Mouse (Mus musculus) heart, adult 18-20 months (tissue): Measurements from ENCODE around the gene Fbxo42. TPM values are rescaled to one million over a fixed set of nuclear protein-coding genes. Genes with fewer than 3 reads are reported as not detected.

Experiments used
- DNase-seq, 2 experiments: peaks; one replicate each; pipeline ENCODE4 v3.0.0; 2021 to 2022; ENCODE audit warnings: mixed read lengths in 1 of 2
- total RNA-seq, 2 experiments: library from RNA; stranded (reverse); gene quantifications; 2 replicates each; pipeline ENCODE4 v1.2.3; 2021

Fbxo42 gene
- total RNA-seq, 2 experiments from 2014 or later, result 10.4 to 10.8 TPM

GRCm38 (mm10) chr4:141214337-141214851 lies 66.7 kb downstream of the Fbxo42 start:
- peak in 1 of 2 experiments; percentile 28 for DNase-seq

- no peak for DNase-seq
Observed at GRCm38 (mm10) chr4:141219583-141220213, 72.0 kb downstream of the Fbxo42 start.

DNA sequence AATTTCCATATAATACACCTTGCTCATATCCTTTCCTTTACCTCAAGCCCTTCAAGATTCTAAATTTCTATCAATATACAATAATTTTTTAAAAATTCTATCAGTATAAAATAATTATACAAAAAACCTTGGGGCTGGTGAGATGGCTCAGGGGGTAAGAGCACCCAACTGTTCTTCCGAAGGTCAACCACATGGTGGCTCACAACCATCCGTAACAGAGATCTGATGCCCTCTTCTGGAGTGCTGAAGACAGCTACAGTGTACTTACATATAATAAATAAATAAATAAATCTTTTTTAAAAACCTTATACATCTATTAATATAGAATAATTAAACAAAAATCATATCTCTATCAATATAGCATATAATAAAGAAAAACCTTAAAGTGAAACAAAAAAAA lies 74.1 kb downstream of the Fbxo42 start:
- no peak for DNase-seq

- DNase-seq, result no peak
Observed at GRCm38 (mm10) chr4:141222752-141223151, 75.0 kb downstream of the Fbxo42 start.

GRCm38 (mm10) chr4:141228687-141229086 lies 81.0 kb downstream of the Fbxo42 start:
- DNase-seq, result no peak

DNA sequence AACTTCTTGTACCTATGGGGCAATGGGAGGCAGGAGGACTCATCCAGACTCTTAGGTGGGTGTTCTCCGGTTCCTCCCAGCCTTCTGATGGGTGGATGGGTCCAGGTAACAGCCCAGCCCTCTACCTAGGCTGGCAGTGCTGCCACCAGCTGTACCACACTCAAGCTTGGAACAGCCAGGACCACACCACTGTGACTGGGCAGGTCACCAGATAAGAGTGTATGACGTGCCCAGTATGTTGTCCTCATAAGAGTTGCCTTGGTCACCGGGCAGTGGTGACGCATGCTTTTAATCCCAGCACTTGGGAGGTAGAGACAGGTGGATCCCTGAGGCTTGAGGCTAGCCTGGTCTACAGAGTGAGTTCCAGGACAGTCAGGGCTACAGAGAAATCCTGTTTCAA lies 85.5 kb downstream of the Fbxo42 start:
- DNase-seq, result no peak

DNA sequence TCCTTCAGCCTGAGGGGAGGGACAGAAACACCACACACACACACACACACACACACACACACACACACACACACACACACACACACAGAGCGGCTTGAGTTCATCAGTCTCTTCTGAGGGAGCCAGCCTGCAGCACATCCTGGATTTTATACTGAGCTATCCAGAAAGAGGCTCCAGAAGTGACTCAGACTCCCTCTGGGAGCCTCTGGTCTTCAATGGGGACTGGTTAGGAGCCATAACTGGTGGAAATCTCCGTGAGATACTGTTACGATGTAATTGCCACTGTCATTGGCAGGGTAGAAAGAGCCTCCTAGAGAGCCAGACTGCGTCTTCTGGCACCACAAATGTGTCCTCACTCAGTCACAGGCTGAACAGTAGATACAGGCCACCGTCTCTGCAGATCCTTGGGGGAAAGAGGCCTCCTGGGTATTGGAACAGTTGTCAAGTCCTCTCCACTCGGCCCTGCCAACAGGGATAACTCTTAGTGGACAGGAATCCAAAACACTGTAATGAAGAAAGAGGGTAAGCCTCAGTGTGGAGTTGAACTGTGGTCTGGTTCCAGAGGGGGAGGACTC lies 87.9 kb downstream of the Fbxo42 start:
- no peak for DNase-seq

DNA sequence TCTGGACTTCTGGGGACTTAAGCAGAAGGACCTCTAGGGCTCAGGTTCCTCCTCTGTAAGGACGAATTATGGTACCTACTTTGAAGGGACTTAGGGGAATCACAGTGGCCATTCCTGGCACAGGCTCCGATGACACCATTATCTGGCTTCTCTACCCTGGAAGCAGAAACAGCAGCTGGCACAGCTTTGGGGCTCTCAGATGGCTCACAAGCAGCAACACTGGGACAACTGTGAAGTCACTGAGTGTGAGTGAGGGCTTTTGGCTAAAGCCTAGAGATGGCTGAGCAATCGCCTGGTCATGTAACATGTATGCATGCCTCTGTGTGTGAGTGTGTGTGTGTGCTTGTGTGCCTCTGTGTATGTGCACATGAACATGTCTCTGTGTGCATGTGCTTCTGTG lies 89.1 kb downstream of the Fbxo42 start:
- no peak for DNase-seq

DNA sequence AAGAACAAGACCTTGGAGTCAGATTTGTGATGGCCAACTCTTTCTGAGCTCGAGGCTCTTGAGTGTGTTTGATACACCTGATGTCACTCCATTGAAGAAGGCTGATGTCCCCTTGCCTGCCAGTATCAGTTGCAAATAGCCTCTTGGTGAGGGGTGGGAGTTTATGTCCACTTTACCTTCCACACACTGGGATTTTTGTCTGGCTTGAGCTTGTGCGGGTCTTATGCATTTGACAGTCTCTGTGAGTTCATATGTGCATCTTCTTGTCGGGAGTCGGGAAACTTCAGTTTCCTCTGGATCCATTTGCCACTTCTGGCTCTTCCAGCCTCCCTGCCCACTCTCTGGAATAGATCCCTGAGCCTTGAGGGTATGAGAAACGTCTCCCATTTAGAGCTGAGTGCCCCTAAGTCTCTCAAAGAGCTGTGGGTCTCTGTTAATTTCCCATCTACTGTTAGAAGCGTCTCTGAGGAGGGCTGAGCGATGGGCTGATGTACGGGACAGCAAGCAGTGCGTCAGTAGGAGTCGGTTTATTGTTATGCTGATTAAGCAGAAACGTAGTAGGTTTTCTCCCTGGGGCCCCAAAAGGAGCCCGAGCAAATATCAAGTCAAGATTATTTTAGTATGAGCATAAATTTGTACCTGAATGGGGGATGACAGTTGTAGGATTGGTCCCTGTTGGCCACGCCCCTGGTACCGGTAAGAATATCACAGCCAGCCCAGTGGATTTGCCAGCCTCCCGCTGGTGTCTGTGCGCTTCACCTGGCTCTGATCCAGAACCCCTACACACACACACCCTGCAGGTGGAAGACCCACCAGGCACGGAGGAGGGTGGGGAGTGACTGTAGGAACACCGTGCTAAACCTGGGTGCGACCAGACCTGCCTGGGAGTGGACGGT lies 91.0 kb downstream of the Fbxo42 start:
- DNase-seq, result peak in 1 of 2 experiments; percentile 17

GRCm38 (mm10) chr4:141239388-141240125 lies 91.8 kb downstream of the Fbxo42 start, which contains the start of gene Arhgef19:
Arhgef19 (plus strand) TSS chr4:141239499.
- DNase-seq, result peak; percentile 93 to 95

DNA sequence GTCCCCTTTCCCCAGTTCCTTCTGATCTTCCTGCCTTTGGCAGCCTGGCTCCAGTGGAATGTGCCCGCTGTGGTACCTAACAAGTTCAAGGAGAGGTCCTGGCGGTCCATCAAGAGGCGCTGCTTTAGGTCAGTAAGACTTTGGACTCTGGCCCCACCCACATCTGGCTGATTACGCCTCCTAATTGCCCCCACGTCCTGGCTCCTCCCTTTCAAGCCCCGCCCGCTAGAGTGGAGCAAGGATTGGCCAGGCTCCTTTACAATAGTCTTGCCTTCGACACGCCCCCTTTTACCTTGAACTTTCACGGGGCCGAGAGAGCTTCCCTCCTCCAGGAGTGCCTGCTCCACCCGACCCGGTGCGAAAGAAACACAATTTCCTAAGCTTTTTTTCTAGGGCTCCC lies 92.9 kb downstream of the Fbxo42 start:
- DNase-seq, result peak; percentile 39 to 40

DNA sequence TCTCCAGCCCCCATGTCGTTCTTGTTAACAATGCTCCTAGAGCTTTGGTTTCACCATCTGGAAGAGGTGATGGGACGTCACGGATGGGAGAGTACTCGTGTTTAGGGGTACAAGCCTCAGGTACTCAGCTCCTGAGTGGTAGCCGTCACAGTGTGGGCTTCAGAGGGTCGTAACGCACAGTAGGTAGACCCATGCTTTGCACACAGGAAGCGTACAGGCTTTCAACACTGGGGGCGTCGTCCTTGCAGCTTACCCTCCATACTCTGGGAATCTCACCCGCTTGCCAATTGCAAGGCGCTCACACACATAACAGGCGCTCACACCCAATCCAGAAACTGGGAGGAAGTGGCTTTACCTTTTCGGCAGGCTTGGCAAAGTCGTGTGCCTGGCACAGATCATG lies 94.1 kb downstream of the Fbxo42 start:
- DNase-seq, result no peak

- peak; percentile 50 to 66 for DNase-seq
Observed at GRCm38 (mm10) chr4:141242651-141243241, 95.0 kb downstream of the Fbxo42 start.

DNA sequence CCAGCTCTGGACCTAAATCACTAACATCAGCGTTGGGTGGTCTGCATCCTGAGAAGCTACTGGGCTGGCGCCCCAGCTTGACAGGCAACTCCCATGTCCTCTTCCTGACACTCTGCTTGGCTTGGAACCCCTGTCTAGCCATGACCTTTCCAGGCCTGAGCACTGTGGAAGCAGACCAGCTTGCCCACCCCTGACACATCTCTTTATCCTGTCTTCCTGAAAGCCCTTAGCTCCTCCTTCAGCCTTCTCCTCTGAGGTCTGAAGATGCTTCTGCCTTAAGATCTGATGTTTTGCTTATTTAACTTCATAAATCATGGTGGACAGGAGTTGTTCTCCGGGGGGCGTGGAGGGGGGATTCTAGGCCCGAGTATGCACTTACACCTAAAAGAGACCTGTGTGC lies 95.9 kb downstream of the Fbxo42 start:
- DNase-seq, result no peak

GRCm38 (mm10) chr4:141244401-141244800 lies 96.7 kb downstream of the Fbxo42 start:
- DNase-seq, result no peak

- DNase-seq, result peak in 1 of 2 experiments; percentile 79
Observed at GRCm38 (mm10) chr4:141244931-141245425, 97.3 kb downstream of the Fbxo42 start.

GRCm38 (mm10) chr4:141246089-141246997 lies 98.6 kb downstream of the Fbxo42 start:
- peak in 1 of 2 experiments; percentile 51 for DNase-seq

DNA sequence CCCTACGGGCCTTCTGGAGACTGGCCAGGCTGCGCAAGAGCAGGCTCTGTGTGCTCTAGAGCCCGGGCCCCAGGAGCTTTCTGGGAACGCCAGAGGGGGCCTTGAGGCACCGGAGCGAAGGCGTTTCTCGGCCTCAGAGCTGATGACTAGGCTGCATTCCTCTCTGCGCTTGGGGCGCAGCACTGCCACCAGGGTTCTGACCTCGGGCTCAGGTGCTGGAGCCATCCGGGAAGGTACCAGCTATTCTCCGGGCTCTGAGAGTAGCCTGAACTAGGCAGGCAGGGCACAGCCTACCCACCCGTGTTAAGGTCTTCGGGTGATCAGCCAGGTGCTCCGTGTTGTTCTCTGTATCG lies 99.3 kb downstream of the Fbxo42 start:
- DNase-seq, result no peak

- peak in 1 of 2 experiments; percentile 42 for DNase-seq
Observed at GRCm38 (mm10) chr4:141247776-141248613, 100.3 kb downstream of the Fbxo42 start.
